Mouse (Mus musculus) forebrain, embryonic 11.5 days (tissue): Measurements from ENCODE around the gene Stag1. TPM values are rescaled to one million over a fixed set of nuclear protein-coding genes. Genes with fewer than 3 reads are reported as not detected.

Source experiments
- ATAC-seq: fragments of 200-750 bp; cut with Nextera tagmentation; replicated peaks from 2 replicates; pipeline ENCODE4 v1.8.0; 2017; ENCODE audit warnings: moderate TSS enrichment; ENCODE audit not compliant: low FRiP score
- DNase-seq: peaks from one replicate; pipeline ENCODE4 v3.0.0-alpha.2; 2017; ENCODE audit warnings: low spot score
- H3K27ac ChIP-seq: fragments of 300-500 bp; sonication (generic); 2 replicates; pipeline ENCODE4 v1.5.1; 2014; ENCODE audit warnings: low read depth, low read length
- H3K27me3 ChIP-seq: fragments of 300-500 bp; sonication (generic); 2 replicates; pipeline ENCODE4 v1.6.1; 2014; ENCODE audit warnings: mild to moderate bottlenecking, low read length, mixed read lengths; ENCODE audit not compliant: control insufficient read depth, insufficient read depth
- H3K36me3 ChIP-seq: fragments of 300-500 bp; sonication (generic); 2 replicates; pipeline ENCODE4 v1.6.1; 2014; ENCODE audit warnings: mild to moderate bottlenecking, low read length, moderate library complexity, mixed read lengths; ENCODE audit not compliant: control insufficient read depth, insufficient read depth
- H3K4me1 ChIP-seq: fragments of 300-500 bp; sonication (generic); replicated peaks from 2 replicates; pipeline ENCODE4 v1.6.1; 2014; ENCODE audit warnings: low read length, mixed read lengths; ENCODE audit not compliant: control insufficient read depth, insufficient read depth
- H3K4me2 ChIP-seq: fragments of 300-500 bp; sonication (generic); 2 replicates; pipeline ENCODE4 v1.6.1; 2014; ENCODE audit warnings: low read depth, mild to moderate bottlenecking, low read length, moderate library complexity, mixed read lengths; ENCODE audit not compliant: severe bottlenecking
- H3K4me3 ChIP-seq: fragments of 300-500 bp; sonication (generic); 2 replicates; pipeline ENCODE4 v1.5.1; 2014; ENCODE audit warnings: low read depth, low read length
- H3K9ac ChIP-seq: fragments of 300-500 bp; sonication (generic); 2 replicates; pipeline ENCODE4 v1.6.1; 2014; ENCODE audit warnings: low read length
- H3K9me3 ChIP-seq: fragments of 300-500 bp; sonication (generic); 2 replicates; pipeline ENCODE4 v1.6.1; 2016; ENCODE audit warnings: low read length, mixed read lengths; ENCODE audit not compliant: control insufficient read depth
- WGBS: fragments of 180-500 bp; shearing (Covaris S2); extraction: QIAGEN DNeasy Blood & Tissue Kit; methylation state at CpG from one replicate; pipeline ENCODE4 v1.1.7; 2014; 5-methylcytosine and 5-hydroxymethylcytosine counted together
- polyA plus RNA-seq: library from polyadenylated mRNA; unstranded; fragments of >200 nt; fragmentation: Nextera tagmentation; extraction: Ambion mirVana; gene quantifications from 2 replicates; pipeline ENCODE4 v1.2.1, GENCODE M21; 2014

The Stag1 gene
- polyA plus RNA-seq, 1 experiment from 2014 or later = 63.0 TPM

GRCm38 (mm10) chr9:100596317-100596716, 1.3 kb upstream of the Stag1 start:
- H3K9me3 ChIP-seq = no peaks in the 10 kb centered on the region
- DNase-seq (no peak), ATAC-seq (no peak)

GRCm38 (mm10) chr9:100599761-100600328, 2.2 kb downstream of the Stag1 start:
- Histone ChIP-seq H3K4me1 (no peaks in the 10 kb centered on the region; the same call in 1 of the 2 replicates), H3K4me2 (no peak overlapping the region), H3K27me3 (no peaks in the 10 kb centered on the region), H3K9ac (no peak overlapping the region; the same call in 1 of the 2 replicates), H3K27ac (no peak overlapping the region; the same call in 1 of the 2 replicates), H3K36me3 (no peaks in the 10 kb centered on the region), H3K4me3 (no peak overlapping the region), H3K9me3 (no peaks in the 10 kb centered on the region)
- DNase-seq (peak; percentile 57), ATAC-seq (peak; percentile 85)
- WGBS = 39% methylated on average over 3 of the region's 3 CpGs

More at GRCm38 (mm10) chr9:100596317-100596716, 1.3 kb upstream of the Stag1 start:
- Histone ChIP-seq H3K36me3 (no peaks in the 10 kb centered on the region), H3K4me3 (no peak overlapping the region), H3K4me1 (no peaks in the 10 kb centered on the region; the same call in 1 of the 2 replicates), H3K4me2 (no peak overlapping the region), H3K27me3 (no peaks in the 10 kb centered on the region), H3K27ac (no peak overlapping the region), H3K9ac (no peak overlapping the region)
- WGBS = 91% methylated on average over 8 of the region's 8 CpGs

- ATAC-seq (no peak), DNase-seq (no peak)
- Histone ChIP-seq H3K4me3 (no peak overlapping the region), H3K4me1 (no peaks in the 10 kb centered on the region; the same call in 1 of the 2 replicates), H3K27ac (no peak overlapping the region), H3K4me2 (no peak overlapping the region), H3K9me3 (no peaks in the 10 kb centered on the region), H3K9ac (no peak overlapping the region), H3K36me3 (no peaks in the 10 kb centered on the region), H3K27me3 (no peaks in the 10 kb centered on the region)
- 95% methylated on average over 1 of the region's 1 CpGs for WGBS
These were observed 4.5 kb downstream of the Stag1 start for GRCm38 (mm10) chr9:100602130-100602529.

- 85% methylated on average over 5 of the region's 5 CpGs for WGBS
- no peaks in the 10 kb centered on the region; the same call in 1 of the 2 replicates for H3K4me1 ChIP-seq
- no peaks in the 10 kb centered on the region for H3K27me3 ChIP-seq
- no peak overlapping the region for H3K27ac ChIP-seq
- H3K4me2 ChIP-seq = no peak overlapping the region
- no peak for DNase-seq
- H3K9ac ChIP-seq = no peak overlapping the region
- no peaks in the 10 kb centered on the region for H3K9me3 ChIP-seq
- H3K4me3 ChIP-seq = no peak overlapping the region
- H3K36me3 ChIP-seq = no peaks in the 10 kb centered on the region
- no peak for ATAC-seq
These were observed 5.6 kb downstream of the Stag1 start for GRCm38 (mm10) chr9:100603156-100603555.

- no peak for ATAC-seq
- no peaks in the 10 kb centered on the region for H3K9me3 ChIP-seq
- WGBS = 88% methylated on average over 1 of the region's 1 CpGs
- no peaks in the 10 kb centered on the region for H3K4me1 ChIP-seq
- H3K4me2 ChIP-seq = no peak overlapping the region
- H3K4me3 ChIP-seq = no peak overlapping the region
- no peaks in the 10 kb centered on the region for H3K36me3 ChIP-seq
- H3K27me3 ChIP-seq = no peaks in the 10 kb centered on the region
- no peak overlapping the region for H3K27ac ChIP-seq
- H3K9ac ChIP-seq = no peak overlapping the region
- DNase-seq = no peak
These were observed 7.9 kb downstream of the Stag1 start for GRCm38 (mm10) chr9:100605522-100605921.

- Histone ChIP-seq H3K4me2 (no peak overlapping the region), H3K36me3 (no peaks in the 10 kb centered on the region), H3K27me3 (no peaks in the 10 kb centered on the region), H3K27ac (no peak overlapping the region), H3K9ac (no peak overlapping the region), H3K4me1 (no peaks in the 10 kb centered on the region), H3K9me3 (no peaks in the 10 kb centered on the region), H3K4me3 (no peak overlapping the region)
- WGBS = 67% methylated on average over 7 of the region's 7 CpGs
- ATAC-seq (no peak), DNase-seq (no peak)
These were observed 8.5 kb downstream of the Stag1 start for GRCm38 (mm10) chr9:100605985-100606554.

GRCm38 (mm10) chr9:100613501-100614071, 16.0 kb downstream of the Stag1 start:
- Histone ChIP-seq H3K36me3 (no peaks in the 10 kb centered on the region), H3K4me1 (peaks cover 4% of the 10 kb centered on the region; the same call in 1 of the 2 replicates), H3K9me3 (no peaks in the 10 kb centered on the region), H3K4me2 (no peak overlapping the region), H3K4me3 (no peak overlapping the region), H3K9ac (no peak overlapping the region), H3K27ac (no peak overlapping the region), H3K27me3 (no peaks in the 10 kb centered on the region)
- ATAC-seq = 0 out of 2 replicates have a peak, but pooled peaks have one; percentile 21
- no peak for DNase-seq
- 67% methylated on average over 3 of the region's 3 CpGs for WGBS

GRCm38 (mm10) chr9:100616947-100617346, 19.3 kb downstream of the Stag1 start:
- 36% methylated on average over 11 of the region's 11 CpGs for WGBS

More at GRCm38 (mm10) chr9:100616947-100617346, 19.3 kb downstream of the Stag1 start:
- Histone ChIP-seq H3K9me3 (no peaks in the 10 kb centered on the region), H3K27me3 (no peaks in the 10 kb centered on the region), H3K27ac (peak overlapping the region; percentile 66; the same call in 1 of the 2 replicates), H3K9ac (no peak overlapping the region; the same call in 1 of the 2 replicates), H3K4me2 (no peak overlapping the region), H3K4me3 (no peak overlapping the region), H3K4me1 (peaks cover 4% of the 10 kb centered on the region; the same call in 1 of the 2 replicates), H3K36me3 (no peaks in the 10 kb centered on the region)
- peak; percentile 81 for DNase-seq
- peak; percentile 46; the same call in 1 of the 2 replicates for ATAC-seq
